ENCODE assay signal across 11 mouse cellular contexts in the genomic region with DNA sequence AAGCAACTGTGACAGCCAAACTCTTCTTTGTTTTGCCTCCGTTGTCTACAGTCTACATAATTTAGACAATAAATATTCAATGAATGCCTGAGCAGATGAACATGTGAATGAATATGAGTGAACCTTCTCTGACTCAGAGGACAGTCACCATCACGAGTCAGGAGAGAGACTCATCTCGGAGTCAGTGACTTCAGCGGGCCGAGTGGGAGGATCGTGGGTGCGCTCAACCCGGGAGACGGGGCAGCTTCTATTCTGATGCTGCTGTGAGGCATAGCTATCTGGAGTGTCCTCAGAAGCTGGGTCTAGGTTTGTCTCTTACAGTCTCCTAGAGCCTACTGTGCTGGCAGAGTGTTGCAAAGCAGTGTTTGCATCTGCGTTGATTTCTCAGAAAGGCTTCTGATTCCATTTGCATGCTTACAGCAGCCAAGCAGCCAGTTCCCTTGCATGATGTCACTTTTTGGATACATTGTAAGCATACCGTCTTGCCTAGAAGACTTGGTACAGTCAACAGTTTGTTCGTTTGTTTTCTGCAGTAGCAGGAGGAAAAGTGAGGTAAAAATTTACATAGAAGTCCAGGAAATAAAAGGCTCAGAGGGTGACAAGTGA. TPM values are rescaled to one million over a fixed set of nuclear protein-coding genes. Genes with fewer than 3 reads are reported as not detected.
DNase-seq lines count a peak whose midpoint lies in the region; ATAC-seq and TF ChIP-seq lines count a peak whose summit lies in the region.
"Had no signal": no experiment of that assay in that cellular context is flagged by ENCODE, and none has a peak within 500 bp of the region (broad histone marks: within the 10 kb centered on the region; RNA-seq: fewer than 3 reads in every experiment).

No protein-coding gene starts in this region.

- no peak overlapping the region for H3K4me3 ChIP-seq in C2C12 (ENCODE audit: insufficient read depth, poor library complexity, severe bottlenecking)
- no peak overlapping the region for H3K4me3 ChIP-seq in hindbrain, embryonic 14.5 days (replicated peaks; ENCODE audit: low read length)

- H3K4me2 ChIP-seq in hindbrain, embryonic 14.5 days (replicated peaks), result no peak overlapping the region

- no peak for ATAC-seq in hindbrain, embryonic 14.5 days (ENCODE audit: low FRiP score)

- H3K9me3 ChIP-seq in hindbrain, embryonic 14.5 days (ENCODE audit: control insufficient read depth, low read length), result no peaks in the 10 kb centered on the region
- H3K9me3 ChIP-seq: G1E had no signal

- H3K79me2 ChIP-seq in C2C12 (ENCODE audit: control insufficient read depth, insufficient read depth), result no peaks in the 10 kb centered on the region

- H3K9ac ChIP-seq in hindbrain, embryonic 14.5 days, result no peak overlapping the region

- DNase-seq in adipocyte (ENCODE audit: low spot score), result peak; percentile 38
- DNase-seq in layer of hippocampus, adult 18-20 months (ENCODE audit: low spot score in 2 of 2), result peak; percentile 59 to 85
- DNase-seq in left cerebral cortex, postnatal 36 days (ENCODE audit: low spot score in 2 of 2), result peak; percentile 76 to 80
- no peak for DNase-seq in cerebellum, adult 11 months
- DNase-seq in heart, adult 8-10 months (ENCODE audit: low spot score), result no peak
- DNase-seq in hindbrain, embryonic 14.5 days (ENCODE audit: low spot score), result no peak
- DNase-seq: heart, postnatal 10 days; kidney, adult 18-20 months; lung, postnatal 36 days had no signal

- intact Hi-C loops in left cerebral cortex, postnatal 36 days (cut with DNase I), result loop anchor here (1.0 kb wide), 1 partner anchor 48 kb away; no protein-coding TSS in a partner anchor

- H3K36me3 ChIP-seq in C2C12 (ENCODE audit: control insufficient read depth, insufficient read depth), result no peaks in the 10 kb centered on the region
- H3K36me3 ChIP-seq in hindbrain, embryonic 14.5 days (replicated peaks; ENCODE audit: control insufficient read depth, insufficient read depth), result no peaks in the 10 kb centered on the region
- H3K36me3 ChIP-seq: G1E had no signal

- 86% methylated on average over 12 of the region's 12 CpGs for WGBS in hindbrain, embryonic 14.5 days

- no peaks in the 10 kb centered on the region for H3K79me3 ChIP-seq in C2C12 (ENCODE audit: low read depth)

- H3K27ac ChIP-seq in hindbrain, embryonic 14.5 days, result no peak overlapping the region

- H3K27me3 ChIP-seq in C2C12 (ENCODE audit: control insufficient read depth, insufficient read depth, insufficient read length), result no peaks in the 10 kb centered on the region
- H3K27me3 ChIP-seq in hindbrain, embryonic 14.5 days (ENCODE audit: control insufficient read depth, insufficient read depth, low read length), result no peaks in the 10 kb centered on the region

- H3ac ChIP-seq in C2C12 (ENCODE audit: control insufficient read depth, insufficient read length, low read depth), result peak overlapping the region; percentile 12

- no peak for TF ChIP-seq CTCF in C2C12 (IDR thresholded peaks at IDR 0.05; ENCODE audit: control insufficient read depth, insufficient read depth, insufficient read length)

- no peaks in the 10 kb centered on the region for H3K4me1 ChIP-seq in hindbrain, embryonic 14.5 days (replicated peaks; ENCODE audit: control insufficient read depth, insufficient read depth, low read length)

TF ChIP-seq in C2C12, 6 proteins besides CTCF, POLR2A, EP300 and RAD21:
- TF ChIP-seq FOSL1 (IDR thresholded peaks at IDR 0.05; ENCODE audit: insufficient read depth, low read length, poor library complexity, severe bottlenecking) (peak; percentile 71), USF1 (IDR thresholded peaks at IDR 0.05; ENCODE audit: low read depth) (no peak)

RNA-seq across cellular contexts. Expression of gene Dip2c, which starts 36.6 kb away (rescaled TPM):
- 4.8 TPM for polyA plus RNA-seq in C2C12 (2012; fragmentation: generic; extraction: Trizol)
- total RNA-seq in layer of hippocampus, adult 18-20 months (2021), result 10 to 100 TPM; 65.4 to 67.7 TPM
- total RNA-seq in left cerebral cortex, postnatal 36 days (2021), result 10 to 100 TPM; 64.9 to 72.2 TPM
- total RNA-seq in heart, adult 8-10 months (2022), result 10 to 100 TPM; 38.1 to 45.2 (median 41.7) TPM
- 24.0 and 25.7 TPM in 2 replicates for polyA plus RNA-seq in hindbrain, embryonic 14.5 days (2014; fragmentation: Nextera tagmentation; extraction: Ambion mirVana)
- polyA plus RNA-seq: G1E had no signal

Comparison
In these comparisons a context has a peak if more than half of its experiments do, and no peak if none do; other contexts are left out.
1. DNase-seq: peak in adipocyte (single experiment), layer of hippocampus, adult 18-20 months (2 of 2) and left cerebral cortex, postnatal 36 days (2 of 2); none in cerebellum, adult 11 months (single experiment), heart, adult 8-10 months (single experiment) and hindbrain, embryonic 14.5 days (single experiment).